Mouse (Mus musculus): Measurements from ENCODE around the gene Hhipl2.
"Not testable (repeated sequence)": the region's sequence is repeated elsewhere in the genome, so short reads cannot be mapped to it uniquely, and the experiment has no call there.

The Hhipl2 gene

DNA sequence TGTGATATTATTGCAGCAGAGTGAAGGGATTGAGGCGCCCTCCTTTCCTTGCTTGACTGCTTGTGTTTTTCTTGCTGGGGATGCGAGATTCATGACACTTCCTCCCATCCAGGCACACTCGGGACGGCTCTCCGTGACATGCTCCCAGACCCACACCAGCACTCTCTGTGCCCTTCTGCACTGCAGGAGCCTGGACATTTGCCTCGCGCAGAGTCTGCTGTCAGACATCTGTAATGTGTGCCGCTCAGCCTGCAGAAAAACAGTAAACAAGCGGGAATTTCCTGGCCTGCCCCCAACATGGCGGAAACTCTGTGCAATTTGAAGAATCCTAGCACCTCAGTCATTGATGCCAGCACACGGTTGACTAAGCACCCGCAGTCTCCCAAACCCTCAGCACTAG lies at the start of gene Hhipl2:
Gene Hhipl2 (plus strand): TSS at position 343 of the 400 bp plus-strand sequence.
- no peak for DNase-seq (ENCODE audit: low read depth, low spot score)

DNA sequence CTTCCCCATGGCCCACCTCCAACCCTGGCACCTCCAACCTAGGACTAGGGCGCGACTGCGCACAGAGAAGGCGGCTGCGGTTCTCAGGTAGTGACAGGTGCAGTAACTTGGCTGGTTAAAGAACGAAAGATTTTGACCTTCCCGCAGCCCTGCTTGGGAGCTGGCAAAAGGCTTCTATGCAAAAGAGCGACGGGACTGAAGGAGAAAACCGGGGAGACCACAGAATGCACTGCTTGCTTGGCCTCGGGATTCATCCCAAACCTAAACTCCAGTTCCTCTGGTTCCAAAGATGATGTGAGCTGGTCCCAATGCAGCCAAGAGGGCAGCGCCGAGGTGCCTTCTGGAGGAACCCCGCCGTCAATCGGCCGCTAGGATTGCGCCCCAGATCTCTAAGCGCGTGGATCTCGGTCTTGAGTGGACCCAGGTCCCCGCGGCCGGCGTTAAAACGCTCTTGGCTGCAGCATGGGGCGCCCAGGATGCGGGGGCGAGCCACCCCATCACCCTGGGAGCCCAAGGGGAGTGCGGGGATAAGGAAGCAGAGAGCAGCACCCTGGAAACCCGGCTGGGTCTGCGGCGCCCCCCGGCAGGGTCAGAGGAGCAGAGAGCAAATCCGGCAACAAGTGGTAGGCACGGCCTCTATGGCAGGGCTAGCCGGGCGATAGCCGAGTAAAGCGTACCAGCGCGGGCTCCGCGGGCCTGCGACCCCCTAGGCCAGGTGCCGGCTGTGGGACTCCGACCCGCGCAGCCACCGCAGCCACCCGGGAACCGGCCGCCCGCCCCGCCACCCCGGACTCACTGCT lies 49.2 kb upstream of the Hhipl2 start:
- peak; percentile 20 for DNase-seq (ENCODE audit: low read depth, low spot score)

DNA sequence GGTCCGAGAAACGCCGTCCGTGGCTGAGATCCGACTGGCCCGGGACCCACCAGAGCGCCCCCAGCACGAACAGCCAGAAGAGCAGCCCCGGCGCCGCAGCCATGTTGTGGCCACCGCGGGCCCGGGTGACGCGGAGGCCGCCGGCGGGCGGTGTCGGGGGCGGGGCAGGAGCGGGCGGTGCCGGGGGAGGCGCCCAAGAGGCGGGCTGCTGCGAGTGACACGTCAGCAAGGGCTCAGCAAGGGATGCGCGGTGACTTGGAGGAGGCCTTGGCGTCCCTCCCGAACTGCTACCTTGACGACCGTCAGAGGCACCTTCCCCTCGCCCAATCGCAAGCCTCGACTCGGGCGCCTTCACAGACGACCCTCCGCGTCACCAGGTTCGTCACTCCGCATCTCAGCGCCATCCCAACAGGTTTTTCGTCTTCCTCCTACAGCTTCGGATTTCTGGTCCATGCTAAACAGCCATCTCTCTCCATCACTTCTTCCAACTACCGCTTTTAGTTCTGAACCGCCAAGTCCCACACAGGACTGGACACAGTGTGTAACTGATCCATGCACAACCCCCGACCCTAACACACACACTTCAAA lies 48.5 kb upstream of the Hhipl2 start, which contains the start of gene Mia3:
Gene Mia3 (minus strand): TSS at position 127 of the 588 bp plus-strand sequence.
- peak; percentile 96 for DNase-seq (ENCODE audit: low read depth, low spot score)

DNA sequence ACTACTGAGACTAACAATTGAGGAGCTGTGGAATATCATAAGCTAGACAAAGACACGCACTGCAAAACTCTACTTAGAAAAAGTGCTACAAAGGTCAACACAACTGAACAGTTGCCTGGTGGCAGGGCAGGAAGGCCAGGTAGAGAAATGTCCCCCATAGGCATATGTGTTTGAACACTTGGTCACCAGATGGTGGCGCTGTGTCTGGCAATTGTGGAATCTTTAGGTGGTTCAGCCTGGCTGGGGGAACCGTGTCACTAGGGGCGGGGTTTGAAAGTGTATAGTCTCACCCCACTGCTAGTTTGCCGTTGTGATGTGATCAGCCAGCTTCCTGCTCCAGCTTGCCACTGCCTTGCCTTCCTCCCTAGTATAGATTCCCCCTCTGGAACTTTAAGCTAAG lies 43.3 kb upstream of the Hhipl2 start:
- DNase-seq (ENCODE audit: low read depth, low spot score), result peak; percentile 42

DNA sequence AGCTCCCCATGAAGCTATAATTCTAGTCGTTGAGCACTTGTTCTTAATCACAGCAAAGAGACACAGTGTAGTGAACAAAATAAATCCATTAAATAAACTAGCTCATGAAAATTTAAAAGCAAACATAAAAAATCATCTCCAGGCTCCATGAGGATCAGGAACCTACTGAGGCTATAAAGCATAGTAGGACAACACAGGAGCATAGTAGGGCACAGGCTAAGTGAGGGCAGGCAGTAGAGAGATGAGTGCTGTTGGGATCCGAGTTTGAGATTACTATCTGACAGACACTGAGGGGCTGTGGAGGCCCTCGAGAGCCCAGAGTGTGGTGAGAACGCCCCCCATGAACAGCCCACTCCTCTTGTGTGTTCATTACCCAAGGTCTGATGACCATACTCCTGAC lies 41.0 kb upstream of the Hhipl2 start:
- DNase-seq (ENCODE audit: low read depth, low spot score), result no peak

DNA sequence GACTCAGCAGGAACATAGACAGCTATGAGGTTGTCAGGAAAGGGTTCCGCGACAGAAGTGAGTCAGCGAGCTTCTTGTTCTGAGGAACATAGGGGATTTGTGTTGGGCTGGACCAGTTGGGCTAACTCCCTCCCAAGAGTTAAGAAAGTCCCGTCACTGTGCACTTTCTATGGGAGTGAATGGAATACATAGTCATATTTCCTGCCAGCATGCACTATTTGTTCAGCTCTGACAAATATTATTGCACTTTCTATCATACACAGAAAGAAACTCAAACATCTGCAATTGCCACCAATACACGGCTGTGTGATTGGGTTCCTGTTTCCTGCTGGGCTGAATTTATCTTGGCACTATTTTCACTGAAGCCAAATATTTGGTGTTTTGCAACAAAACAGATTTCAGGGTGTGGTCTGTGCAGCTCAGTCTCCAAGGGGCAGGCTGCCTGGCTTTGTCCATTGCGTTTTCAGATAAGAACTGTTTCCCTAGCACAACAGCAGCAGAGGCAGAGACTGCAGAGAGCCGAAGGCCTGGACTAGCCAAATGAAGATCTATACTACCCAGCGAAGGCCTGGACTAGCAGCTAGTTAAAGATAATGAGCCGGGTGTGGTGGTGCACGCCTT lies 39.6 kb upstream of the Hhipl2 start:
- DNase-seq (ENCODE audit: low read depth, low spot score), result no peak

DNA sequence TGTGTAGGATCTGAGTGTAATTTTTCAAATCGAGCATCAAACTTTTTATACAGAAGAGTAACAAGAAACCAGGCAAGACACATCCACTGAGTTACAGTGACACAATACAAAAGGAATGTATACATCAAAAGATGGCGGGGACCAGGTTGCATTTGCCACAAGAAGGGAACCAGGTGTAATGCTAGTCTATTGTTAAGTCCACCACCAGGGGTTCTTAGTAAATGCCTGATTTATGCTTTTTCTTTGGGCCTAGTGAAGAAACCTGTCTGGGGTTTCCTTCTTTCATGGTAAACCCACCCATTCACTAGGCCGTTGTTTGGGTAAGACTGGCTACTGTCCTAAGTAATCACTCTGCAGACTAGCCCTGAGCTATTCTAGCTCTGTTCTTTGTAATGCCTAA lies 38.6 kb upstream of the Hhipl2 start:
- DNase-seq (ENCODE audit: low read depth, low spot score), result peak; percentile 41

DNA sequence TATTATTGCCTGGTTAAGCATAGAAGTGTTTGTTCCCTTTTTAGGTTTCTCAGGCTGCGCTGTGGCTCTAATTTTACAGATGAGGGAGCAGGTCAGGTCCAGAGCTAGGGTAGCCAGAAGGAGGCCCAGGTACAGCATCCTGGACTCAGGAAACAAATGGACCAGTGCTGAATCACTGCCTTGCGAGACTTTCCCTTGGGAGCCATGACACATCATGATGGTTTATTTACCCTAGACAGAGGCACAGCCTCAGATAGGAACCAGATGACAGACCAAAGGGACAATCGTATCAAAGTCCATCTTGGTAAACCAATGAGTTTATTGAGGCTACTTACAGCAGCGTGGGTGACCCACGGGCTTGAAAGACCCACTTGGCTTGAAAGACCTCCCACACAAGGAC lies 36.2 kb upstream of the Hhipl2 start:
- DNase-seq (ENCODE audit: low read depth, low spot score), result no peak

DNA sequence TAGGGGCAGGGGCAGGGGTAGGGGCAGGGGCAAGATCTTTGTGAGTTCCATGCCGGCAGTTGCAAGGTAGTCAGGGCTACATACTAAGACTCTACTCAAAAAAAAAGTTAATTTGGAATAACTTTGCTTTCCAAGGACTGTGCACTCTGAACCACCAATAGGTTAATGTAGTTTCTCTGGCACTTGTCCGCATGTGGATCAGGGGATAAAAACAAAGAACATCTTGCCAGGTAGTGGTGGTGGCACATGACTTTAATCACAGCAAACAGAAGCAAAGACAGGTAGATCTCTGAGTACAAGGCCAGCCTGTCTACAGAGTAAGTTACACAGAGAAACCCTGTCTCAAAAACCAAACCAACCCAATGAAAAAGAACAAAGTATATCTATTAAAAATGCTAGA lies 35.4 kb upstream of the Hhipl2 start:
- DNase-seq (ENCODE audit: low read depth, low spot score), result no peak

DNA sequence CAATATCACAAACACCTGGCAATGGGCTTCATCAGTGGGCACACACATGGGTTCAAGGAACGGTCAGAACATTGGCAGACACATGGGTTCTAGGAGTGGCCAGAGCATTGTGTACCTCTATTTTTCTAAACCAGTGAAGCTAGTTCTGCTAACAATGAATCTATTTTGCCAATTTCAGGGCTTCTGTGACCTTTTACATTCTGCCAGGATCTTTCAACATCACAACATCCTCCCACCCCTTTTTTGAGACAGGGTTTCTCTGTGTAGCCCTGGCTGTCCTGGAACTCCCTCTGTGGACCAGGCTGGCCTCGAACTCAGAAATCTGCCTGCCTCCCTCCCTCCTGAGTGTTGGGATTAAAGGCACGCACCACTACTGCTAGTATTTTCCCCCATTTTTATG lies 30.6 kb upstream of the Hhipl2 start:
- not testable (repeated sequence) for DNase-seq (ENCODE audit: low read depth, low spot score)

DNA sequence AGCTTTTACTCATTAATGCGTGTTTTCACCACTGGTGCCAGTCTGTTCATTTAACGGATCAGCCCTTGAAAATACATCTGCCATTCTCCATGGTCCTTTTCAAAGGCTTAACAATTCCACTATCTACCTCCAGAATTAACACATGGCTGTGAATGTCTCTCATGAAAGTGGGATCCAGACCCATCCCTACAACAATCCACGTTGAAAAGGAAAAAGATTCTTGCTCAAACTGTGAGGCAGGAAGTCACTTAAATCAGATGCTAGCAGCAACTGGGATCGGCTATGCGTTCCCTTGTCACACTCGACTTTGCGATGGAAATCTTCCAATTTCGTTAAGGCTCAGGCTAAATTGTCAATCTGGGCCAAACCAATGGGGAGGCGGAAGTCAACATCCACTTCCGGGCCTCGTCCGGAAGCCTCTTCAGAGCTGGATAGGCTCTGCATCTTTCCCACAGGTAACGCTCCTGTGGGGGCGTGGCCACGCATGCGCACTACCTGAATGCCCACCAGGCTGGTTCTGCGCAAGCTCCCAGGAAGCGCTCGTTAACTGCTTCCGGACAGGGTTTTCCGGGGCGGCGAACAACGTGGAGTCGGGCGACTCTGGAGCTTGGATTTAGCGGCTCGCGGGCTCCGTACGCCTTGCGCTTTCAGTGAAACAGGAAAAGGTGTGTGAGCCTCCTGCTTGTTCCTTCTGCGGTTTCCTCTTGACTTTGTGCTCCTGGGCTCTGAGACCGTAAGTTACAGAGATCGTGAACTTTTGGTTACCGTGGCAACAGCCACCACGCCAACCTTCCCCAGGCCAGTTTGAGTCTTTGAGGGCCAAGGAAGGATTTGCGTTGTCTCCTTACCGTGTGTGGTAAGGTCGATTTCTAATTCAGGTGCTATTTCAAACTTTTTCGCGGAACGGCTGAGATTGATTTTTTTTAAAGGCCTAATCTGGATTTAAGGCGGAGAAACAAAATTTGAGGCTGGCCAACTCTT lies 29.3 kb upstream of the Hhipl2 start, which contains the start of gene Taf1a:
Gene Taf1a (plus strand): TSS at position 556 of the 981 bp plus-strand sequence.
- DNase-seq (ENCODE audit: low read depth, low spot score), result peak; percentile 99

DNA sequence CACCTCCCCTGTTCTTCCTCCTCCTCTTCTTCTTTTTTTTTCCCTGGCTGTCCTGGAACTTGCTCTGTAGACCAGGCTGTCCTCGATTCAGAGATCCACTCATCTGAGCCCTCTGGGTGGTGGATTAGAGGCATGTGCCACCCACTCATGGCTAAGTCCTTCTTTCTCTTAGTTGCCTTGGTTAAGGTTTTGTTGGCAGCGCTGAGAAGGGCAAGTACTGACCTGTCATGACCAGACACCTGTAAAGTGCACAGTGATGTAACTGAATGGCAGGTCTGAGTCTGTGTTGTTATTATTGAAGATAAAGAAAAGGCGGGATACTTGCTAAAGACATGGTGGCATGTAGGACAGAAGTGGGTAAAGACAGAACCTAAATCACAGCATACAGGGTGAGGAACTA lies 14.6 kb upstream of the Hhipl2 start:
- DNase-seq (ENCODE audit: low read depth, low spot score), result no peak

DNA sequence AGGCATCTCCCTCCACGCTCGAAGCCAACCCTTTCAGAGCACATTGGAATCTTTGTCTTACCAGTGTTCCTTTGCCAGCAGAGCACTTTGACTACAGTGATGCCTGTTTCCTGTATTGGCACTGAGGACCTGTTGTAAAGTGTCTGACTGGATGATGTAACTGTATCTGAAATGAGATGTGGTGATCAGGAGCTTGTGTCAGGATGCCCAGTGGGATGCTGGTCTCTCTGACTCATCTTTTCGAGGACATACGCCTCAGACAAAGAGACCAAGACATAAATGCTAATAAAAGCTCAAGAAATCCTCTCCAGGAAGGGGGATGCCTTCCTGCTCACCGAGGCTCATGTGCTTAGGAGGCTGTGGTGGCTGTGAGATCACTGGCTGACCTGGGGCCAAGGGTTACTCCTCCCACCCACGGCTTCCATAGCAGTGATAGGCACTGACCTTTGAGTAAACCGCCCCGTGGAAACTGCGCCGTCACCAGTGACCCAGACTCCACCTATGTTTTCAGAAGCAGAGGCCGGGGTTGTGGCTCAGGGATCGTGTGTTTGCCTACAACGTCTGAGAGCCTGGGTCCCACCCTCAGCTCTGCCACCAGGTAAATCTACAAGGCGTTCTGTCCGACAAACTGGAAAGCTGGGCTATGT lies 3.8 kb upstream of the Hhipl2 start:
- no peak for DNase-seq (ENCODE audit: low read depth, low spot score)

DNA sequence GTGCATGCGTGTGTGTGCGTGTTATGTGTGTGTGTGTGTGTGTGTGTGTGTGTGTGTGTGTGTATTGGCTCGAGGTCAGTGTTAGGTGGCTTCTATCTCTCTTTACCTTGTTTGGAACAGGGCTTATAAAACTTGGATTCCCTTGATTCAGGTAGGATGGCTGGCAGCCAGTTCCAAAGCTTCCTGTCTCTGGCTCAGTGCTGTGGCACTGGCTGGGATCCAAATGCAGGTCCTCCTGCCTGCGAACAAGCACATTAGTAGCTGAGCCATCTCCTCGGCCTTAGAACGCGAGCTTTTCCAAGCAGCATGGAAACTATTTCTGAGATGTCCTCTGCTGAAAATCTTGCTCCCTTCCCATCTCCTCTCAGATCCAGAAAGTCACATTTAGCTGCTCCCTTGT lies 1.7 kb downstream of the Hhipl2 start:
- no peak for DNase-seq (ENCODE audit: low read depth, low spot score)

DNA sequence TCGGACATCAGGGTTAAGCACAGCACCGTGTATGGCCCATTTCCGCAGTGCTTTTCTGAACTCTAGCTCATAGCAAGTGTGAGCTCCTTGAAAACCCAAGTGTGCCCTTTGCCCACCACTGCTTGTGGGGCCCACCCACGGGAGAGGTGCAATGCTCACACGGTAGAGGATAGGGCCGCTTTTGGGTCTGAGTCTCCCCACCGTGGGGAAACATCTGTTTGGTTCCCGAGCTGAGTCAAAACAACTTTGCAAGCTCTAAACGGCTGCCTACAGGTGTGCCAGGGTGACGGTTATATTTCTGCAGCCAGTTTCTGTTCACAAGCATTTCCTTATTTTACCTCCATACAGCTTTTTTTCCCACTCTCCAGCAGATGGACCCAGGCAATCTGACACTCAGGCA lies 2.3 kb downstream of the Hhipl2 start:
- DNase-seq (ENCODE audit: low read depth, low spot score), result no peak

DNA sequence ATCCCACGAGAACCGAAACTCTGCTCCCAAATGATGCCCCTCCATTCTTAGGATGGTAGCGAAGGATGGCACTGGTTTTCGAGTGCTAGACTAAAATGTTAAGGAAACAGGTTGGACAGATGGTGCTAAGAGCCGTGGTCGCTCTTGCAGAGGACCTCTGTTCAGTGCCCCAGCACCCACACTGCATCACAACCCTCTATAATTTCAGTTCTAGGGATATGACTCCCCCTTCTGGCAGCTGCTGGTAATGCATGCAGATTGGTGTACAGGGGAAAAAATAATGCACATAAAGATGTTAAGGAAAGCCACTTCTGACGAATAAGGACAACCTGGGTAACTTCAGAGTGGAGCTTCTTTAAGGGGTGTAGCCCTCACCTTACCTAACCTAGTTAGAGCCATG lies 6.1 kb downstream of the Hhipl2 start:
- DNase-seq (ENCODE audit: low read depth, low spot score), result peak; percentile 55

DNA sequence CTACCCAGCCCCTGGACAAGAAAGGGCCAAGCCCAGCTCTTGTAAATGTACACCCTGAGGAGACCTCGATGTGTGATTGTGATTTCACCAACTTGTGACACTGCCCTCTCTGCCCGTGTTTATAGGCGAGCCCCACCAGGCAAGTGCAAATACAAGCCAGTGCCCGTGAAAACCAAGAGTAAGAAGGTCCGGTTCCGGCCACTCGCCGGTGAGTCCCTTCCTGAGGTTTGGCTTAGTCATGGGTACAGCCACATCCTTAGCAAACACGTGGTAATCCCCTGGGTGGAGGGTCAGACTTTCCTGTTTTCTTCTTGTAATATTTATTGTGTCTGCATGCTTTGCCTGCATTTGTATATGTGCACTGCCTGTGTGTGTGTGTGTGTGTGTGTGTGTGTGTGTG lies 16.9 kb downstream of the Hhipl2 start:
- DNase-seq (ENCODE audit: low read depth, low spot score), result no peak

DNA sequence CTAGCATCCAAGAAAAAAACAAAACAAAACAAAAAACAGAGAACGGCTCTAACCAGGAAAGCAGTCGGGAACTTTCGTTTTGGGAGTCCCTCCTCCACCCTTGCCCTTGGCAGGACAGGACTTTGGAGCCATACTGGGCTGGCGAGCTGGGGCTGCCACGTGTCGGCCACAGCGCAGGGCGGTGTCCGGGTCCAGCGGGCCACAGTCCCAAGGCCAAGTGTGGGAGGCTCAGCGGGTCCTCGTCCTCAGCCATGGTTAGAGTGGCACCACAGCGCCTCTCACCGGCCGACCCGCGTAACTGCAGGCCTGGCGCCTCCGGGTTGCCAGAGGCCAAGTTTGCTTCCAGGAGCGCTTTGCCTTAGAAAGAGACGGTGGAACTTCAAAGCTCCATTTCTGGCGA lies 21.0 kb downstream of the Hhipl2 start:
- DNase-seq (ENCODE audit: low read depth, low spot score), result peak; percentile 53

DNA sequence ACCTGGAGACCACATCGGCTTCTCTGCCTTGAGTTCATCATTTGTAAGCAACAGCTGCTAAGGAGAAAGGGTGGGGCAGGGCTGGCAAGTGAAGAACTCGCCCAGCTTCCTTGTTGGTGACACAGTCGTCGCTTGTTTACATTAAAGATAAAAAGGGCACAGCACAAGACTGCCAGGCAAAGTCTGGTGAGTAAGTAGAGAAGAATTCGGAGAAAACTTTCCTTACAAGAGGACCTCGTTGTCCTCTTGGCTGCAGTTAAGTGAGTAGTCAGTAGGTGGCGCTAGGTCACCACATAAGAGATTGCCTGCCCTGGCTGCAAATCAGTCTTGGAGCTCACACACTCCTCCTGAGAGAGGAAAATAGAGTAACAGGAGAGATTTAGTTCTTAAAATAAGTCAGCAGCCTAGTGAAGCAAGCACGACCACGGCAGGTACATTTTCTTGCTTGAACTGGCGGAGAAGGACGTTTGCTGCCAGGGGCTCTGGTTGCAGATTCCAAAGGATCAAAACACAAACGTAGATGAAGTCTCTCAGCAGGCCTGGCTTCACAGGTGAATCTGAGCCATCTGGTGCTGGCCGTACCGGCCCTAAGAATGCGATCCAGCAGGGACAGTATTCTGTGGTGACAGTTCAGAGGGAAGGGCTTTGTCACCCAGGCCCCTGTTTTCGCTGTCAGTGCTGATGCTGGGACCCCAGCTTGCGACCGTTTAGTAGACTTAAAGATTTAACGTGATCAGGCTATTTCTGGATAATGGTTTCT lies 24.2 kb downstream of the Hhipl2 start:
- peak; percentile 89 for DNase-seq (ENCODE audit: low read depth, low spot score)

DNA sequence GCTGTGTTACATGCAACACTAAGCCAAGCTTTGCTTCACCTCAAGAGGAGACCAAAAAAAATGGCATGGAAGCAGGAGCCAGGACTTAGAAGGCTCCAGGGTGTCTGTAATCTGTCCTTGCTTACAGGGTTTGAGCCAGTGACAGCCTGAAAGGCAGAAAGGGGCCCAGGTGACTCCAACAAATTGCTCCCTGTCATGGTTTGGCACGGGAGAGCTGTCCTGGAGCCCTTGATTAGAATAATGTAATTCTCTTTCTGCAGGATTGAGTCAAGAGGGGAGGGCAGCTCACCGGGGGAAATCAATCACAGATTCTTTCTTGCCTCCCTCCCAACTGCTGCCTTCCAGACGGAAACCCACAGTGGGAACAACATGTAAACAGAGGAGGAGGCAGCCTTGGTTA lies 35.1 kb downstream of the Hhipl2 start:
- DNase-seq (ENCODE audit: low read depth, low spot score), result no peak

Measured in ES-CJ7 (cell line).